Mouse (Mus musculus) 3T3-L1 (cell line): Measurements from ENCODE around the gene 4933428G20Rik.

Experiments
- DNase-seq: peaks from one replicate; pipeline ENCODE4 v3.0.0-alpha.2; 2015; ENCODE audit warnings: low read depth, low spot score

Gene 4933428G20Rik

GRCm38 (mm10) chr11:97532950-97533582 lies 32.9 kb upstream of the 4933428G20Rik start:
- no peak for DNase-seq

- no peak for DNase-seq
Observed at GRCm38 (mm10) chr11:97532354-97532753, 32.2 kb upstream of the 4933428G20Rik start.

- DNase-seq = peak; percentile 55
Observed at GRCm38 (mm10) chr11:97531381-97532260, 31.5 kb upstream of the 4933428G20Rik start.

- no peak for DNase-seq
Observed at GRCm38 (mm10) chr11:97530961-97531360, 30.8 kb upstream of the 4933428G20Rik start.

- DNase-seq = no peak
Observed at GRCm38 (mm10) chr11:97530069-97530468, 29.9 kb upstream of the 4933428G20Rik start.

GRCm38 (mm10) chr11:97528282-97528808 lies 28.2 kb upstream of the 4933428G20Rik start:
- DNase-seq = no peak

GRCm38 (mm10) chr11:97525313-97525712 lies 25.2 kb upstream of the 4933428G20Rik start:
- no peak for DNase-seq

- peak; percentile 69 for DNase-seq
Observed at GRCm38 (mm10) chr11:97524306-97524705, 24.2 kb upstream of the 4933428G20Rik start.

- peak; percentile 62 for DNase-seq
Observed at GRCm38 (mm10) chr11:97523827-97524261, 23.7 kb upstream of the 4933428G20Rik start.

GRCm38 (mm10) chr11:97523107-97523506 lies 23.0 kb upstream of the 4933428G20Rik start:
- DNase-seq = no peak

- DNase-seq = no peak
Observed at GRCm38 (mm10) chr11:97521741-97522474, 21.8 kb upstream of the 4933428G20Rik start.

- DNase-seq = no peak
Observed at GRCm38 (mm10) chr11:97520541-97520940, 20.4 kb upstream of the 4933428G20Rik start.

- DNase-seq = no peak
Observed at GRCm38 (mm10) chr11:97513066-97513465, 12.9 kb upstream of the 4933428G20Rik start.

GRCm38 (mm10) chr11:97512511-97512910 lies 12.4 kb upstream of the 4933428G20Rik start:
- no peak for DNase-seq

GRCm38 (mm10) chr11:97511661-97512369 lies 11.7 kb upstream of the 4933428G20Rik start:
- no peak for DNase-seq

GRCm38 (mm10) chr11:97510966-97511660 lies 11.0 kb upstream of the 4933428G20Rik start:
- DNase-seq = peak; percentile 61

GRCm38 (mm10) chr11:97509715-97510485 lies 9.8 kb upstream of the 4933428G20Rik start:
- DNase-seq = no peak

- no peak for DNase-seq
Observed at GRCm38 (mm10) chr11:97509058-97509457, 8.9 kb upstream of the 4933428G20Rik start.

GRCm38 (mm10) chr11:97508198-97508597 lies 8.1 kb upstream of the 4933428G20Rik start:
- no peak for DNase-seq

- no peak for DNase-seq
Observed at GRCm38 (mm10) chr11:97506331-97506730, 6.2 kb upstream of the 4933428G20Rik start.
